Mouse (Mus musculus): Measurements from ENCODE around the gene Pon3. TPM values are rescaled to one million over a fixed set of nuclear protein-coding genes. Genes with fewer than 3 reads are reported as not detected.

The Pon3 gene
- polyA plus RNA-seq, 1 experiment from 2014 or later = 3.7 TPM

DNA sequence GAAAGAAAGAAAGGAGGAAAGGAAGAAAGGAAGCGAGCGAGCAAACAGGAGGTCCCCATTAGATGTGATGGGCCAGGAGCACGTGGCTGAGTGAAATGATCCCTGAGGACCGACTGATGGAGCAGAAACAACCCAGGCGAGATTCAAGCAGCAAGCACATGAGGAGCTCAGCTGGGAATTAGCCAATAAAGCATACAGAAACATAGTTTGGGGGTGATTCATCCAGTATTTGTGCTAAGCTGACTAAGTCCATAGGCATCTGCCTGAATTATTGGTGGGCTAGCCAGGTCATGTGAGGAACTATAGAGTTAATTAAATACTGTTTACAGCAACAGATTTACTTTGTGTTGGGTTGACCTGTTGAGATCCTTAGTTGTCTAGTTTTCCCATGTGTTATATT lies 75.4 kb downstream of the Pon3 start:
- Histone ChIP-seq H3K27me3 (ENCODE audit: control insufficient read depth, insufficient read depth, low read length) (no peaks in the 10 kb centered on the region), H3K36me3 (ENCODE audit: control insufficient read depth, insufficient read depth, low read length) (no peaks in the 10 kb centered on the region), H3K4me3 (replicated peaks; ENCODE audit: low read depth, low read length) (no peak overlapping the region), H3K4me2 (ENCODE audit: low read length) (no peak overlapping the region), H3K4me1 (ENCODE audit: control insufficient read depth, insufficient read depth, low read length) (0 out of 2 replicates have a peak, but pooled peaks cover 9% of the 10 kb centered on the region), H3K9ac (replicated peaks; ENCODE audit: low read length) (no peak overlapping the region), H3K27ac (replicated peaks; ENCODE audit: low read depth, low read length) (no peak overlapping the region), H3K9me3 (ENCODE audit: control insufficient read depth, low read length) (no peaks in the 10 kb centered on the region)
- 95% methylated on average over 5 of the region's 5 CpGs for WGBS
- DNase-seq = no peak
- no peak for ATAC-seq (ENCODE audit: low FRiP score, low TSS enrichment)

DNA sequence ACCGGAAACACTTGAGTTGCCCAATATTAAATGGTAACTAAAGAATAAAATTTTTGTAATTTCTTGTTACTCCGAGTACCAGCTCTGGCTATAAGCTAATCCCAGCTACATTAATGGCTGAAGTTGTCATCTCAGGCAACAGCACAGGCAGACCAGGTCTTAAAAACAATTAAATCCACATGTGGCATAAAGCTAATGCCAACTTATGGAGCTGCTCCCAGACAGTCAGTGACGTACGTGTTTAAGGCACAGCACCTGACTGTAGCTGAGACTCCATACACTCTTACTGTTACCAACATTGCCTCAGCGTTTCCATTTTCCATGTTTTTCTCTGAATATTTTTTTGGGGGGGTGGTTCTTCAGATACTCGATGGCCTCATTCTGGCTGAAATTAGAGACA lies 76.9 kb downstream of the Pon3 start:
- Histone ChIP-seq H3K36me3 (ENCODE audit: control insufficient read depth, insufficient read depth, low read length) (no peaks in the 10 kb centered on the region), H3K4me1 (ENCODE audit: control insufficient read depth, insufficient read depth, low read length) (0 out of 2 replicates have a peak, but pooled peaks cover 9% of the 10 kb centered on the region), H3K4me3 (replicated peaks; ENCODE audit: low read depth, low read length) (no peak overlapping the region), H3K9ac (replicated peaks; ENCODE audit: low read length) (no peak overlapping the region), H3K27me3 (ENCODE audit: control insufficient read depth, insufficient read depth, low read length) (no peaks in the 10 kb centered on the region), H3K9me3 (ENCODE audit: control insufficient read depth, low read length) (no peaks in the 10 kb centered on the region), H3K27ac (replicated peaks; ENCODE audit: low read depth, low read length) (no peak overlapping the region), H3K4me2 (ENCODE audit: low read length) (no peak overlapping the region)
- ATAC-seq (ENCODE audit: low FRiP score, low TSS enrichment) (no peak), DNase-seq (no peak)
- WGBS = 94% methylated on average over 6 of the region's 6 CpGs

DNA sequence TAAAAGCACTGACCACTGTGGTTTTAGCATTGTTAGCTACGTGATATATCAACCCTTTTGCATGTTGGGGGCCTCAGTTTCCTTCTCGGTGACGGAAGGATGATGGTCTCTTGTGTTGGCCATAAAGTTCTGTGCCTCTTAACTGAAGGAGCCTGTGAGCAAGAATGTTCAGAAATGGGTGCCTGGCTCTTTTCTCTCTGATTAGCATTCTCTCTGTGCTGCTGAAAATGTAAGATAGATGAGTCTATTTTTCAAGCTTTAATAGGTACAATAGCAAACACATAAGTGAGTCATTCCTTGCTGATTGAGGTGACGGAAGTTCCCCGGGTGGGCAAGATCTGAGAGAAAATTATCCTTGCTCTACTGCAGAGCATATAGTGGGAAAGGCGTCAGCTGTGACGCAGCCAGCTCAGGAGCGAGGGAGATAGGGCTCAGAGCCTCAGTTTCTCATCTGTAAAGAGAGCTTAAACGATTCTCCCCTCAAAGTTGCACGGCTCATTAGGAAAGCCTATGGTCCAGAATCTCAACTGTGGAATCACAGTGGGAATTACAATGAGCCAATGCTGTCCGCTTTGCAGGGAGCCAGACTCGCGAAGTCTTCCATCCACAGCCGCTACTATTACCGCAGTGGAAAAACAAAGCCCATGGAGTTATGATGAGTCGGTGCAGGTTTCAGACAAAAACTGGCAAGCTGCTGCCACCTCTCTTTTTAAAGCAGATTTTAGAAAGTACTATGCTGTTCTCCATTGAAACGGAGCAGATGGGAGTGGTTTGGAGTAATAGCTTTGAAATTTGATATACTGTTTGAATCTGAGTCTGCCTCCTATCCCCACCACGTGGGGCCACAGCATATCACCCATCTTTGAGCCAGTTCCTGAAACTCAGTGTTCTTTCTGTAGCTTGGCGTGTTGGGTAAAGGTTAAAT lies 77.9 kb downstream of the Pon3 start:
- H3K9ac ChIP-seq (replicated peaks; ENCODE audit: low read length) = no peak overlapping the region; the same call in 1 of the 2 replicates
- H3K9me3 ChIP-seq (ENCODE audit: control insufficient read depth, low read length) = no peaks in the 10 kb centered on the region
- H3K4me1 ChIP-seq (ENCODE audit: control insufficient read depth, insufficient read depth, low read length) = 0 out of 2 replicates have a peak, but pooled peaks cover 9% of the 10 kb centered on the region
- H3K36me3 ChIP-seq (ENCODE audit: control insufficient read depth, insufficient read depth, low read length) = no peaks in the 10 kb centered on the region
- H3K27me3 ChIP-seq (ENCODE audit: control insufficient read depth, insufficient read depth, low read length) = no peaks in the 10 kb centered on the region
- 33% methylated on average over 19 of the region's 19 CpGs for WGBS
- DNase-seq = peak; percentile 57
- H3K4me3 ChIP-seq (replicated peaks; ENCODE audit: low read depth, low read length) = peak overlapping the region; percentile 23
- H3K27ac ChIP-seq (replicated peaks; ENCODE audit: low read depth, low read length) = no peak overlapping the region
- no peak; the same call in 1 of the 2 replicates for ATAC-seq (ENCODE audit: low FRiP score, low TSS enrichment)
- peak overlapping the region; percentile 58 for H3K4me2 ChIP-seq (ENCODE audit: low read length)

DNA sequence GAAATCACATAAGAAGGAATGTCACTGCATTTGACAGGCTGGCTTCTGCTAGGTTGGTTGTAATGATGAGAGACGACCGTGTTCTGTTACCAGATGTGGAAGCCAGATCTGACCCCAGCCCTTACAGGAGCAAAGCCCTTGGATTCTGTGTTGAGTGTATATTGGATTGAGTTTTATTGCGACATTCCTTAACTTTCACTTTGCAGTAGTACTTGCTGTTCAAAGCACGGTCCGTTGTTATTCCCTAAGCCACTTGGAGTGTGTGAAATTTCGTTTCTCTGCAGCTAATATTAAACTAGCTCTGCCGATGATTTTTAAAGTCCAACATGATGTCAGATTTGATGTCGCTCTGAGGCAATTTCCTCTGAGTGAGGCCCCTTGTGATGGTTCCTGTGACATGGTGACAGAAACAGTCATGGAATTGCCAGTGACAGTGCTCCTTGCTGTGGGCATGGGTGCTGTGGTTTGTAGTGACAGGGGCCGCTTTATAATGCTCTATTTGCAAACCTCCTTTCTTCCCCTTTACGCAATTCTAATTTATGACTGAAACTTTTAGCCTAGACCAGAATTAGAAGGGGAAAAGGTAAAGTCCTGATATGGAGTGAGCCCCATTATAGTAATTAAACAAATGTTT lies 81.8 kb downstream of the Pon3 start:
- WGBS = 93% methylated on average over 10 of the region's 10 CpGs
- no peak overlapping the region for H3K27ac ChIP-seq (replicated peaks; ENCODE audit: low read depth, low read length)
- no peaks in the 10 kb centered on the region for H3K36me3 ChIP-seq (ENCODE audit: control insufficient read depth, insufficient read depth, low read length)
- no peak overlapping the region for H3K4me3 ChIP-seq (replicated peaks; ENCODE audit: low read depth, low read length)
- no peak overlapping the region for H3K4me2 ChIP-seq (ENCODE audit: low read length)
- no peak overlapping the region for H3K9ac ChIP-seq (replicated peaks; ENCODE audit: low read length)
- H3K4me1 ChIP-seq (ENCODE audit: control insufficient read depth, insufficient read depth, low read length) = 0 out of 2 replicates have a peak, but pooled peaks cover 9% of the 10 kb centered on the region
- no peaks in the 10 kb centered on the region for H3K9me3 ChIP-seq (ENCODE audit: control insufficient read depth, low read length)
- no peak for DNase-seq
- no peaks in the 10 kb centered on the region for H3K27me3 ChIP-seq (ENCODE audit: control insufficient read depth, insufficient read depth, low read length)
- no peak for ATAC-seq (ENCODE audit: low FRiP score, low TSS enrichment)

DNA sequence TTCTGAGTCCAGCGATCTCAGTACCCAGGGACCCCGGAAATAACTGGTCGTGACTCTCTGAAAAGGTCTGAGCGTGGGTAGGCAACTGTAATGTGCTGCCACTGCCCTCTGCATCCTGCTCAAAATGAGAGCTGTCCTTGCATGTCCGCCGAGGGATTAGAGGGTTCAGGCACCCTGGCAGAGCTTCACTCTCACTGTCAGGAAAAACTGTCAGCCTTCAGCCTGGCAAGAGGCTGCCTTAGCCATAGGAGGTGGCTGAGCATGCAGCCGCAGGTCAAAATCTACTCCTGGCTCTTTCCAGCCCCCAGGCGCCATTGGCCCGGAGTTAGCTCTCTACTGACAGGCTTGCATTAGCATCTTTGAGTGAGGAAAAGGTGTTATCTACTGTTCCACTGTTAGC lies 83.5 kb downstream of the Pon3 start:
- no peak overlapping the region for H3K4me2 ChIP-seq (ENCODE audit: low read length)
- H3K27ac ChIP-seq (replicated peaks; ENCODE audit: low read depth, low read length) = no peak overlapping the region
- no peak for ATAC-seq (ENCODE audit: low FRiP score, low TSS enrichment)

DNA sequence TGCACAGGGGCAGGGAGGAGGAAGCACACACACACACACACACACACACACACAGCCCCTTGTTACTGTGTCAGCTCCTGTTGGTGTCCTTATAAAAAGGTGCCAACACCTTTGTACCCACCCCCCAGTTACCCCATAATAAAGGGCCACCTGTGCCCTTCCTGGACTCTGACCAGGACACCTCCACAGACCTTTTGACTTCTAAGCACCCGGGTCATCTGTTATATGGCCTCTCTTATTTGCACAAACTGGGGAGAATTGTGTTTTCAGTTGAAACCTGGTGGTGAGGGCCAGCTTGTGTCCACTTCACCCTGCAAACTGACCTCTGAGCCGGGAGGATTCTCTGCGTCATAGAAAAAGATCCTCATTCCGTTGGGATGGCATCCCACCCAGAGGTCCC lies 84.7 kb downstream of the Pon3 start:
- no peaks in the 10 kb centered on the region for H3K36me3 ChIP-seq (ENCODE audit: control insufficient read depth, insufficient read depth, low read length)
- no peak overlapping the region for H3K27ac ChIP-seq (replicated peaks; ENCODE audit: low read depth, low read length)
- no peak overlapping the region for H3K4me3 ChIP-seq (replicated peaks; ENCODE audit: low read depth, low read length)
- 84% methylated on average over 4 of the region's 4 CpGs for WGBS
- H3K9me3 ChIP-seq (ENCODE audit: control insufficient read depth, low read length) = no peaks in the 10 kb centered on the region
- peaks cover 8% of the 10 kb centered on the region; the same call in 1 of the 2 replicates for H3K4me1 ChIP-seq (ENCODE audit: control insufficient read depth, insufficient read depth, low read length)
- no peak for ATAC-seq (ENCODE audit: low FRiP score, low TSS enrichment)
- H3K4me2 ChIP-seq (ENCODE audit: low read length) = no peak overlapping the region
- no peak overlapping the region for H3K9ac ChIP-seq (replicated peaks; ENCODE audit: low read length)
- no peaks in the 10 kb centered on the region for H3K27me3 ChIP-seq (ENCODE audit: control insufficient read depth, insufficient read depth, low read length)
- no peak for DNase-seq

More for the DNA sequence above, 83.5 kb downstream of the Pon3 start:
- Histone ChIP-seq H3K4me3 (replicated peaks; ENCODE audit: low read depth, low read length) (no peak overlapping the region), H3K27me3 (ENCODE audit: control insufficient read depth, insufficient read depth, low read length) (no peaks in the 10 kb centered on the region), H3K9ac (replicated peaks; ENCODE audit: low read length) (no peak overlapping the region), H3K4me1 (ENCODE audit: control insufficient read depth, insufficient read depth, low read length) (peaks cover 3% of the 10 kb centered on the region; the same call in 1 of the 2 replicates), H3K9me3 (ENCODE audit: control insufficient read depth, low read length) (no peaks in the 10 kb centered on the region), H3K36me3 (ENCODE audit: control insufficient read depth, insufficient read depth, low read length) (no peaks in the 10 kb centered on the region)
- DNase-seq = no peak
- 60% methylated on average over 9 of the region's 9 CpGs for WGBS

Other genes starting within 250 kb of the Pon3 start
- not detected in 2 replicates for gene Pon1, start 62.3 kb downstream of the Pon3 start, polyA plus RNA-seq (2014; fragmentation: Nextera tagmentation; extraction: Ambion mirVana)
- gene Pon2, start 42.2 kb upstream of the Pon3 start, polyA plus RNA-seq (2014; fragmentation: Nextera tagmentation; extraction: Ambion mirVana) = 16.9 and 19.4 TPM in 2 replicates
- 13.6 and 13.8 TPM in 2 replicates for gene Asb4, start 127.1 kb upstream of the Pon3 start, polyA plus RNA-seq (2014; fragmentation: Nextera tagmentation; extraction: Ambion mirVana)
- gene Pdk4, start 240.0 kb upstream of the Pon3 start, polyA plus RNA-seq (2014; fragmentation: Nextera tagmentation; extraction: Ambion mirVana) = 0.59 and 1.6 TPM in 2 replicates